Mouse (Mus musculus): ENCODE measurements at regions not wholly inside any gene's neighbourhood (a gene's known extent, or its start where the extent isn't known, plus 50 kb on each side); places are given as distances from the start of the nearest gene placed in this dataset.

DNA sequence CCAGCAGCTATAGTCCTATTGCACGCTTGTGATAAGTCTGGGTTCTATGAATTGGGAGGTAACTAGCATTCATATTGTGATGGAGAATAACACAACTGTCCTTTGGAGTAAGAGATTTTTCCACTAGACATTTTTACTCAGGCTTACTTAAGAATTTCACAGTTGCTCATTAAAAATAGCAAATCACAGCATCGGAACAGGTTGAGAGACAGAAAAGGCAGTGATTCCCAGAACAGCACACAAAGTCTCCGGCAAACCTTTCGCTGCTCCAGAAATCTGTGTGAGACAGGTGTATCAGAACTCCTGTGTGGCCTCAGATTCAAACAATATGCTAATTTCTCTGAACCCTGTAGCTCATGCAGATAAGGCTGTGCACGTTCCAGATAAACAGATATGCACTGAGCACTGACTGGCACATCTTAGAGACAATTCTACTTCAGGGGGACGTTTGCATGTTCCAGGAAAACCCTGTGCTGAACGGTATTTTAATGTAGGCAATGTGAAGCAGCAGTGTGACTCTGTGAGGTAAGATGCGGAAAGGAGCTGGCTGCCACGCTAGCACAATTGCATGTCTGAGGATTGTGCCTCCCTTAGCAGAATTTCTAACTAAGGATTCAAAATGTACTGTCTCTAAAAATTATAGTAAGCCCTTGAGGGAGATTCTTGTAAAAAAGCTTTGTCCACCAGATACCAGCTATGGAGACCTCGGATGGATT, 99.8 kb upstream of the Kynu start:
- DNase-seq = no peak

DNA sequence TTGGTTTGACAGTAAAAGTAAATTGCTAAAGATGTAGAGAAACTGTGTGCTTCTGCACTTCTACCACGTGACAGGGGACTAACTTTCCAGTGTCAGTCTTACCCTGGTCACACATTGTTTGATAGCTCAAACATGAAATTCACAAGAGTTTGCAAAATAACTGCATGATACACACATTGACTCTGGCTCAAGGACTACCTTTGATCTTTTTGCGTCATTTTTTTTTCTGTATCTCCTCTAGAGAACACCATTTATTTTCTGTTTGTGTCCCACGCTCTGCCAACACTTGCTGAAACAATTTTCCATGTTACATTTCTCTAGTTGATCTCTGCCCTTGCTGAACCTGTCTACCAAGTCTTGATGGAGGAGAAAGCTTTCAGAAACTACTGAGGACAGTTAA, 86.0 kb upstream of the Kynu start:
- peak; percentile 0 for DNase-seq

DNA sequence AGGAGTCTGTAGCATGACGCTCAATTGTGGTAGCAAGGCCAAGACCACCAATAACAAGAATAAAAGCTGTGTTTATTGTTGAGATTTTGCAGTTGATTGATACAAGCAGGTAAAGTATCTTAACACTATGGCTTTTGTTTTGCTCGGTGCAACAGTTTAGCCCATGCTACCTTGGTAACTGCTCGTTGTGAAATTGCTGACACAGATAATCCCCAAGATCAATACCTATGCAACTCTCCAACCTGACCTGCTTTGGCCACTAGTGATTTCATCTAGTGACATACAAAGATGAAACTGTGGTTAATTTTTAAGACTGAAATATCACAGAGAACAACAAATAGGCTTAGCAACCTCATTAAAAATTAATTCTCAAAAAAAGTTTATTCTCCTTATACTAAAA, 85.2 kb upstream of the Kynu start:
- no peak for DNase-seq

DNA sequence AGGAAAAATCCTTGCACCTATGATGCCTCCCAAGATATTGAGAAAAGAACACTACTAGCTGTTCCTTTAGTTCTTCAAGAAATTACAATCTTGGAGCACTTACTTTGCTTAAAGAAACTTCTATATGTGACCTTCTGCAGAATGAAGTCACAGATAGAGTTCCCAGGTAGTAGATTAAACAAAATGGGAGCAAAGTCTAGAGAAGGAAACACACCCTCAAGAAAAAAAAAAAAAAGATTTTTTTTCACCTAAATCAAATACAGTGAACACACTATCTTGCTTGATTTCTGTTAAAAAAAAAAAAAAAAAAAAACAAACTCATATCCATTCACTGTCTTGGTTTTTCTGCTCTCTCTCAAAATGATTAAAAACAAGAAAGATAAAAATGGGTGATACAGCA, 76.6 kb upstream of the Kynu start:
- DNase-seq = no peak

DNA sequence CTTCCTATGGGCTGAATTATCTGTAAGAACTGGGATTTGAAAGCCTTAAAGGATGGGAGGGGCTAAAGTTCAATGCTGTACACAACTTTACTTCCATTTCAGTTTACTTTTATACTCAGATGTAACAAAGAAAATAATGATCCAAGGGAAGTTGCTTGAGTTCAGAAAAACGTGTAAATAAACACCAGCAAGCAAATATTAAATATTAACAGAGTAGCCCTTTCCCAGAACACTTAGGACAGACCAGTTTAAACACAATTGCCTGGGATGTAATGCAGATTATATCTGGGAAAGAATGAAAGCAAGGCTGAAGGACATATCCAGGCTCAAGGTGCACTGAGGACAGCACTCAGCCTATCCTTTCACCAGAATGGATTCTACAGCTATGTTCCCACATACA, 75.3 kb upstream of the Kynu start:
- DNase-seq = no peak

All from adrenal gland, adult 8-10 months (tissue).